Mouse (Mus musculus) hindbrain, embryonic 15.5 days (tissue): ENCODE results near the gene Arl14ep. TPM values are rescaled to one million over a fixed set of nuclear protein-coding genes. Genes with fewer than 3 reads are reported as not detected.
"Not testable (repeated sequence)": the region's sequence is repeated elsewhere in the genome, so short reads cannot be mapped to it uniquely, and the experiment has no call there.

Source experiments
- ATAC-seq: fragments of 200-750 bp; cut with Nextera tagmentation; 2 replicates; pipeline ENCODE4 v1.8.0; 2017; ENCODE audit warnings: low read depth, moderate number of reproducible peaks, moderate TSS enrichment; ENCODE audit not compliant: low FRiP score
- H3K27ac ChIP-seq: fragments of 300-500 bp; sonication (generic); replicated peaks from 2 replicates; pipeline ENCODE4 v1.5.1; 2015; ENCODE audit warnings: mild to moderate bottlenecking, inconsistent platforms
- H3K27me3 ChIP-seq: fragments of 300-500 bp; sonication (generic); 2 replicates; pipeline ENCODE4 v1.6.1; 2015; ENCODE audit warnings: control low read depth, inconsistent platforms
- H3K36me3 ChIP-seq: fragments of 300-500 bp; sonication (generic); 2 replicates; pipeline ENCODE4 v1.6.1; 2015; ENCODE audit warnings: control low read depth, inconsistent platforms
- H3K4me1 ChIP-seq: fragments of 300-500 bp; sonication (generic); replicated peaks from 2 replicates; pipeline ENCODE4 v1.6.1; 2015; ENCODE audit warnings: control low read depth, inconsistent platforms
- H3K4me2 ChIP-seq: fragments of 300-500 bp; sonication (generic); 2 replicates; pipeline ENCODE4 v1.6.1; 2015; ENCODE audit warnings: moderate library complexity, mild to moderate bottlenecking, inconsistent platforms
- H3K4me3 ChIP-seq: fragments of 300-500 bp; sonication (generic); 2 replicates; pipeline ENCODE4 v1.5.1; 2015; ENCODE audit warnings: mild to moderate bottlenecking, inconsistent platforms
- H3K9ac ChIP-seq: fragments of 300-500 bp; sonication (generic); 2 replicates; pipeline ENCODE4 v1.6.1; 2015; ENCODE audit warnings: inconsistent platforms
- H3K9me3 ChIP-seq: fragments of 300-500 bp; sonication (generic); 2 replicates; pipeline ENCODE4 v1.6.1; 2016; ENCODE audit warnings: control low read depth, inconsistent platforms
- WGBS: fragments of 180-500 bp; shearing (Covaris S2); methylation state at CpG from one replicate; pipeline ENCODE4 v1.1.7; 2015; 5-methylcytosine and 5-hydroxymethylcytosine counted together
- polyA plus RNA-seq: library from polyadenylated mRNA; unstranded; fragments of >200 nt; fragmentation: Nextera tagmentation; extraction: Ambion mirVana; gene quantifications from 2 replicates; pipeline ENCODE4 v1.2.1, GENCODE M21; 2015

The Arl14ep gene
- polyA plus RNA-seq = 34.4 and 36.6 TPM in 2 replicates

DNA sequence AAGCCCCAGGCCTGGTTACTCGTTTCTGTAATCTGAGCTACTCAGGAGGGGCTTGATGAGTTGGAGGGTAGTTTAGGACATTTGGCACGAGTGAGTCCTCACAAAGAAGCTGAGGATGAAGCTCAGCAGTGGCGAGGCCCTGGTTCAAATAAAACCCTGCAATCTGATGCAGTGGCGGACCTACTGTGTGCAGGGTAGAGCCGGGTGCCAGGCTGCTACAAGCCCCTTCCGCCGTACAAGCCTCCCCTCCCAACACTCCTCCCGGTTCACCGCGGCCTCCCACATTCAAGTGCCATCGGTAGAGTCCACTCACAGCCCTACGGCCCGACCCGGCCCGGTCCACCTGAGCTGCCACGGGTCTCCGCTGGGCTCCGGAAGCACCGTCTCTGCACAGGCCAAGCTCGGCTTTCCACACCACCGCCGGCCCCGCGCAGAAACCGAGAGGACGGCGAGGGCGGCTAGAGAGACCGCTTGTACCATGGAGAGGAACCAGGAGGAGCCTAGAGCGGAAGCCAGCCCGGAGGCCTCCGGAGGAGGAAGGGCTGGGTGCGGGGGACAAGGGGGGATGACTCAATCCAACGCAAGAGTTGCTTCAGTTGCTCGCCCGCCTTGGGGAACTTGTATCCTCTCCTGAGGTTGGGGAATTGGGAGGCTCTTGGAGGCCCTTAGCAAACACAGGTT, at the start of gene Arl14ep:
TSS of gene Arl14ep (minus strand) at position 466 of the 681 bp plus-strand sequence.
- Histone ChIP-seq H3K27ac (peak within 1 kb of the TSS; percentile 27), H3K36me3 (no peaks in the 10 kb centered on the region), H3K4me2 (peak within 1 kb of the TSS; percentile 61), H3K9ac (peak within 1 kb of the TSS; percentile 78), H3K27me3 (no peaks in the 10 kb centered on the region), H3K4me1 (peaks cover 10% of the 10 kb centered on the region), H3K4me3 (peak within 1 kb of the TSS; percentile 67), H3K9me3 (no peaks in the 10 kb centered on the region)
- WGBS = under 1% methylated on average over 36 of the region's 36 CpGs
- ATAC-seq = peak; percentile 98

DNA sequence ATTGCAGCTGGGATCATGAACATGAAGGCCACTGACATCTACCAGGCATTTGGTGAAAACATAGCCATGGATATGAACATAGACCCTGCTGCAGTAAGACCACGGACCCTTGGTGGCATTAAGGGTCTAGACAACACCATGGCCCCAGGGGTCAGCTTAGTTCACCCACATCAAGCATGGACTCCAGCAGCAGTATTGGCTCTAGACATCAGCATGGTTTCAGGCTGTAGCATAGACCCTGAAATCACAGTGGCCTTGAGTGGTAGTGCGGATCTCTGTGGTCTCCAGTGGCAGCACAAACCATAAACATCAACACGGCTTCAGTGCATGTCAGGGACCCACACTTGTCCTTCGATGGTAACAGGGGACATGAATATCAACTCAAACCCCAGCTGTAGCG, 48.5 kb upstream of the Arl14ep start:
- no peaks in the 10 kb centered on the region for H3K9me3 ChIP-seq
- no peak overlapping the region for H3K9ac ChIP-seq
- no peak for ATAC-seq
- H3K36me3 ChIP-seq = no peaks in the 10 kb centered on the region
- 92% methylated on average over 5 of the region's 5 CpGs for WGBS
- no peaks in the 10 kb centered on the region for H3K27me3 ChIP-seq
- no peak overlapping the region for H3K4me2 ChIP-seq
- H3K4me3 ChIP-seq = no peak overlapping the region
- no peak overlapping the region for H3K27ac ChIP-seq
- H3K4me1 ChIP-seq = 0 out of 2 replicates have a peak, but pooled peaks cover 5% of the 10 kb centered on the region

DNA sequence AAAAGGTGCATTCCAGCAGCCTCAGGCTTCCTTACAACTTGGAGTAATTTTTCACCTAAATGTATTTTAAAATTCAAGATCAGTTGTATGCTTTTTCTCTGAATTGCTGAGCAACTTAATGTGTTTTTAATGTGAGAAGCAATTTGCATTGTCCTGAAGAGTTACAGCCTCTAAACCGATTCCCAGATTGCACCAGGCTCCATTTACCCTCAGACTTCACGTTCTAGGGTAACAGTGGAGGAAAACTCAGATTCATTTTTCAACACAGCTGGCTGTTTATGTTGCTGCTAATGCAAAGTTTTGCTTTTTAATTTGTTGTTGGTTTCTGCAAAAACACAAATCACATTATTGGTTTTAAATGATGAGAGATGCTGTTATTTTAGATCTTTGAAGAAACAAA, 45.1 kb upstream of the Arl14ep start:
- 44% methylated on average over 2 of the region's 2 CpGs for WGBS
- Histone ChIP-seq H3K36me3 (no peaks in the 10 kb centered on the region), H3K27me3 (no peaks in the 10 kb centered on the region), H3K4me1 (0 out of 2 replicates have a peak, but pooled peaks cover 5% of the 10 kb centered on the region), H3K4me2 (no peak overlapping the region), H3K9ac (no peak overlapping the region), H3K4me3 (no peak overlapping the region), H3K27ac (0 out of 2 replicates have a peak overlapping the region, but pooled peaks have one; percentile 38), H3K9me3 (no peaks in the 10 kb centered on the region)
- ATAC-seq = no peak

DNA sequence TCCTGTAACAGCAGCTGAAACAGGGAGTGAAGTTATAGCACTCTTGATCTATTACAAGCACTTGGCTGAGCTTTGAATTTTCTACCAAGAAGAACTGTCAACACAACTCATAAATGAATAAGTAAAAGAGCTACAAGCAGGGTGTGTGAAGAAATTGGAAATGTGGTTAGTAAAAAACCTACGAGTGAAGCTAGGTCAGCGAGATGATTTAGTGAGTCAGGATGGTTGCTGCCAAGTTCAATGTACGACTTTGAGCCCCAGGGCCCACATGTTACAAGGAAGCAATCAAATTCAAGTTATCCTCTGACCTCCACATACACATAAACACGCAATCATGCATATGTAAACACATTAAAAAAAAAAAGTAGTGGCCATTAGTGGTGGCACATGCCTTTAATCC, 38.9 kb upstream of the Arl14ep start:
- no peaks in the 10 kb centered on the region for H3K27me3 ChIP-seq
- 88% methylated on average over 4 of the region's 4 CpGs for WGBS

DNA sequence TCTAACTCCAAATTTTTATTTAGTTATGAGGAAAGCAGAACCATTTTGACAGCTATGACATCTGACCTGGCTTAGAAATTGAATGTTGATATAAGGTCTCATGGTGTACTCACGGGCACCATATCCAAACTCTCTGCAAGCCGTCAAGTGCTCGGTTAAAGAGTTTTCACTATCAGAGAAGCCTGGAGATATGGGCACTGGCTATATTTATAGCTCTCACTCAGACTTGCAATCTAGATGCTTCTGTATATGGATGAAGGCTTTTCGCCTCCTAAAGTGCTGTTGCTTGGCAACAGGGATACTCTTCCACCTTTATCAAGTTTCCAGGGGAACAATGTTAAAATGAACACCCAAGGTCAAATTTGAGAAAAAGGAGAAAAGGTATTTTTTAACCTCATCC, 38.1 kb upstream of the Arl14ep start:
- 77% methylated on average over 4 of the region's 4 CpGs for WGBS
- Histone ChIP-seq H3K9ac (no peak overlapping the region), H3K27ac (no peak overlapping the region), H3K4me2 (no peak overlapping the region), H3K36me3 (no peaks in the 10 kb centered on the region), H3K4me3 (no peak overlapping the region), H3K27me3 (no peaks in the 10 kb centered on the region), H3K9me3 (no peaks in the 10 kb centered on the region), H3K4me1 (no peaks in the 10 kb centered on the region)
- ATAC-seq = no peak

More for the DNA sequence above, 38.9 kb upstream of the Arl14ep start:
- no peak overlapping the region for H3K27ac ChIP-seq
- ATAC-seq = no peak
- no peak overlapping the region for H3K9ac ChIP-seq
- no peaks in the 10 kb centered on the region for H3K9me3 ChIP-seq
- no peaks in the 10 kb centered on the region for H3K36me3 ChIP-seq
- no peaks in the 10 kb centered on the region for H3K4me1 ChIP-seq
- H3K4me2 ChIP-seq = no peak overlapping the region
- H3K4me3 ChIP-seq = no peak overlapping the region

DNA sequence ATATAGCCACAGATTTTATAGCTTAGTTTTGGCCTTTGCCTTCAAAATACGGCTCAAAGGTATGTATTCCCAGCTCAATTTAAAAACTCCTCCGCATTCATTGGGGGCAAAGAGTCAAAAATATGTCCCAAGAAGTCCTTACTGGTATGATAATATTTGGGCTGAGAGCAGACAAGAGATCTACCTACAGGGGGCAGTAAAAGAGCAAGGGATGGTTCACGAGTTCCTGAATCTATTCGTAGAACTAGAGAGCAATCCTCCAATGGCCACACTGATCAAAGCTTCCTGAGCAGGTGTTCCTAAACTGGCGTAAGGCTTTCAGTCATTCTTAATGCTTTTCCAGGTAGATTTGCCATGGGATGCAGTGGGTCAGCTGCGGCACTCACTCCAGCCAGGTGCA, 35.9 kb upstream of the Arl14ep start:
- Histone ChIP-seq H3K27ac (no peak overlapping the region), H3K4me3 (no peak overlapping the region), H3K9ac (no peak overlapping the region), H3K27me3 (no peaks in the 10 kb centered on the region), H3K36me3 (no peaks in the 10 kb centered on the region), H3K4me2 (no peak overlapping the region), H3K9me3 (no peaks in the 10 kb centered on the region), H3K4me1 (no peaks in the 10 kb centered on the region)
- WGBS = 85% methylated on average over 6 of the region's 6 CpGs
- ATAC-seq = no peak

DNA sequence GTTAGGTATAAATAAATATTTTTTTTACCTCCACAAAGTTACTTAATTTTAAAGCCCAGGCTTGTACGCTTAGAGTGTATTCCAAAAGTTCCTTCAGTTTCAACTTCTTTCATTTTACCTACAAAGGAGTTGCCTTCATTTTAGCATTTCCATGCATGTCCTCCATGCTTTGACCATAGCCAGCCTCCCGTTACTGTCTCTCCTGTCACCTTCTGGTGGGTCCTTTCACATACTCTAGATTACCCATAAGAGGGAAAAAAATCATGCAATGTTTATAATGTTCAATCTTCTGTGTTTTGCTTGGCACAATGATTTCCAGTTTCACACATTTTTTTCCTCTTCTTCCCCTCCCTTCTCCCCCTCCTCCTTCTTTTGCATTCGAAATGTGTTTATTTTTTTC, 32.2 kb upstream of the Arl14ep start:
- Histone ChIP-seq H3K9ac (no peak overlapping the region), H3K4me2 (no peak overlapping the region), H3K9me3 (no peaks in the 10 kb centered on the region), H3K36me3 (no peaks in the 10 kb centered on the region), H3K4me1 (no peaks in the 10 kb centered on the region), H3K27me3 (no peaks in the 10 kb centered on the region), H3K4me3 (no peak overlapping the region), H3K27ac (no peak overlapping the region)
- ATAC-seq = no peak
- 90% methylated on average over 3 of the region's 3 CpGs for WGBS

DNA sequence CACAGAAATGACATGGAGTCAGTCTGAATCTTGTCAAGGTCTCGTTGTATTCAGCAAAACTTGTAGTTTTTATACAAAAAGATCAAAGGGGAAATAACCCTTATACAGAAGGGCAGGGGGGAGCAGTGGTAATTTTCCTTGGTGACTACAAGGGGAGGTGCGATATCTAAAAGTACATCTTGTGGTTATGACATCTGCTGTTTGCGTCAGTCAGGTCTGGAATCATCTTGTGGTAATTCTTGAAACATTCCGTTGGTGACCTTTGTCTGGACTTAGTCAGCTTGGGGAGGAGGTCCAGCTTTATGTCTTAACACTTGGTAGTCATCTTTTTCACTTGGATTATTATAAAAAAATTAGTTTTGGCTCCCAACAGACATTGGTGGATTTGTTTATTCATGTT, 31.7 kb upstream of the Arl14ep start:
- H3K4me3 ChIP-seq, ATAC-seq, H3K27me3 ChIP-seq, H3K36me3 ChIP-seq, H3K4me2 ChIP-seq, H3K4me1 ChIP-seq, H3K9ac ChIP-seq, H3K9me3 ChIP-seq, H3K27ac ChIP-seq: not testable (repeated sequence)
- 87% methylated on average over 4 of the region's 4 CpGs for WGBS

DNA sequence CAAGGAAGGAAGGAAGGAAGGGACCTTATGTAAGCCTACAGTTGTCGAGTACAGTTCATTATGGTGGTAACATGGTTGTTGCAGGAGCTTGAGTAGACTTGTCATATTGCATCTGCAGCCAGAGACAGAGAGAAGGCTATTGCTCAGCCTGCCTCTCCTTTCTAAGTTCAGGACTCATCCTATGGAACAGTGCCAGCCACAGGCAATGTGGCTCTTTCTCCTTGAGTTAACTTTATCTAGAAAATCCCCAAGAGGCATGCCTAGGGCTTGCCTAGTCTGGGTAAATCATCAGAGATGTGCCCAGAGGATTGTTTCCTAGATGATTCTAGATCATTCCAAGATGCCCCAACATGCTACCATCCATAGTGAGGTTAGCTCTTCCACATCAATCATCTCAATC, 17.0 kb upstream of the Arl14ep start:
- H3K4me2 ChIP-seq = no peak overlapping the region
- 88% methylated on average over 1 of the region's 1 CpGs for WGBS
- no peaks in the 10 kb centered on the region for H3K27me3 ChIP-seq
- no peak overlapping the region for H3K27ac ChIP-seq
- H3K36me3 ChIP-seq = no peaks in the 10 kb centered on the region
- no peak for ATAC-seq
- no peak overlapping the region for H3K9ac ChIP-seq
- H3K9me3 ChIP-seq = no peaks in the 10 kb centered on the region
- no peaks in the 10 kb centered on the region for H3K4me1 ChIP-seq
- H3K4me3 ChIP-seq = no peak overlapping the region

DNA sequence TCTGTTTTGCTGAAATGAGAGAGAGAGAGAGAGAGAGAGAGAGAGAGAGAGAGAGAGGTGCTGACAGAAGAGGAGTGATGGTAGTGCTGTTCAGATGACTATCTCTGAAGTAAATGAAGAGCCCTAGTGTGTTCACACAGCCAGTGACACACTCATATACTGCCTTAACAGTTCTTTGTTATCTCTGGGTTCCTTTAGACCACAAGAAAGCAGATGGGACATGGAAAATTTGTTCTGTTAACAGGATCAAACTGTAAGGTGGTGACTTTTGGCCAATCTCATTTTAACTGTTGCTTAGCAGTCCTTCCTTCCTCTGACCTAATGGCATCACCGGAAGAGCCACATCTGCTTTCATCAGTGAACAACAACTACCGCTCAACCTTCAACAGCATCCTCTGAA, 10.7 kb upstream of the Arl14ep start:
- H3K9ac ChIP-seq = no peak overlapping the region
- no peak overlapping the region for H3K4me2 ChIP-seq
- H3K4me3 ChIP-seq = no peak overlapping the region
- H3K4me1 ChIP-seq = no peaks in the 10 kb centered on the region
- 91% methylated on average over 2 of the region's 2 CpGs for WGBS
- H3K27me3 ChIP-seq = no peaks in the 10 kb centered on the region
- H3K9me3 ChIP-seq = no peaks in the 10 kb centered on the region
- no peaks in the 10 kb centered on the region for H3K36me3 ChIP-seq
- no peak overlapping the region for H3K27ac ChIP-seq
- no peak for ATAC-seq

DNA sequence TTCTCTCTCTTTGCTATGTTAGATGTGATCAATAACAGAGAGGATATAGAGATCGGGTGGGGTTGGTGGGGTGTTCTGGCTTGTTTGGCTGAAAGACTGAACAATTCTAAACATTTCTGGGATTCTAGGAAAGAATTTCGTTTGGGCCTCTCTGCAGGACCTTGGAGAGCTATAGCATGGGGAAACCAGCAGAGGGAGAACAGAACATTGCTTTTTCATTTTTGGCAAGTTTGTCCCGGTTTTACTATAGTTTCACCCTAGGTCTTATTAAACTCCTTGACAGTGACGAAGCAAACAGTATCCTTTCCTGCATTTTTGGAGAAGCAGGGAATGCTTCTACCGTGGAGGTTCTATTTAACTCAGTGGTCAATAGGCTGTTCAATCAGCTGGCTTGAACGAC, 8.3 kb upstream of the Arl14ep start:
- WGBS = 54% methylated on average over 6 of the region's 6 CpGs
- no peaks in the 10 kb centered on the region for H3K9me3 ChIP-seq
- no peak overlapping the region for H3K9ac ChIP-seq
- H3K4me3 ChIP-seq = no peak overlapping the region
- no peak overlapping the region for H3K4me2 ChIP-seq
- H3K36me3 ChIP-seq = no peaks in the 10 kb centered on the region
- H3K27ac ChIP-seq = no peak overlapping the region
- no peaks in the 10 kb centered on the region for H3K4me1 ChIP-seq
- H3K27me3 ChIP-seq = no peaks in the 10 kb centered on the region
- ATAC-seq = no peak

DNA sequence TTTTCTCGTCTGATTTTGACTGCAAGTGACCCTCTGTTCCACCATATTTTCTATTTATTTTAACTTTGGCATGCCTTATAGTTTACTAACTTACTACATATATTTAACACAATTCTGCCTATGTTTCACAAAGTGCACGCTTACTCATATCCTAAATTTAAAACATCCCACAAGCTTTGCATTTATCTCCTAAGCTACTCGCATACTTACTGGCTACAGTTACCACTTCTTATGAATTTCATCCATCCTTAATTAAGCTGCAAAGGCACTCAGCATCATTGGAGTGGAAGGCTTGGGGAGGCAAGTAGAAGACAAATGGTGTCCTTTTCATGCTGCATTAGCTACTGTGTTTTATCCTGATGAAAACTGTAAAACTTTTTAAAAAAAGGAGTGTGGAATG, 2.2 kb upstream of the Arl14ep start:
- H3K9me3 ChIP-seq = no peaks in the 10 kb centered on the region
- ATAC-seq = no peak
- H3K4me1 ChIP-seq = peaks cover 10% of the 10 kb centered on the region
- H3K27me3 ChIP-seq = no peaks in the 10 kb centered on the region
- no peak overlapping the region for H3K4me2 ChIP-seq
- no peak overlapping the region for H3K4me3 ChIP-seq
- 96% methylated on average over 3 of the region's 3 CpGs for WGBS
- H3K27ac ChIP-seq = no peak overlapping the region
- H3K9ac ChIP-seq = no peak overlapping the region
- no peaks in the 10 kb centered on the region for H3K36me3 ChIP-seq
